Mouse (Mus musculus) stomach, embryonic 15.5 days (tissue): Measurements from ENCODE around the gene Rdh5. TPM values are rescaled to one million over a fixed set of nuclear protein-coding genes. Genes with fewer than 3 reads are reported as not detected.

ENCODE experiments used
- ATAC-seq: fragments of 200-750 bp; cut with Nextera tagmentation; 2 replicates; pipeline ENCODE4 v1.8.0; 2017; ENCODE audit warnings: low read depth, moderate number of reproducible peaks, moderate TSS enrichment; ENCODE audit not compliant: insufficient read depth, low FRiP score
- H3K27ac ChIP-seq: fragments of 300-500 bp; sonication (generic); 2 replicates; pipeline ENCODE4 v1.5.1; 2015; ENCODE audit warnings: mild to moderate bottlenecking, inconsistent platforms
- H3K27me3 ChIP-seq: fragments of 300-500 bp; sonication (generic); replicated peaks from 2 replicates; pipeline ENCODE4 v1.6.1; 2015; ENCODE audit warnings: inconsistent platforms
- H3K36me3 ChIP-seq: fragments of 300-500 bp; sonication (generic); 2 replicates; pipeline ENCODE4 v1.6.1; 2015; ENCODE audit warnings: inconsistent platforms
- H3K4me1 ChIP-seq: fragments of 300-500 bp; sonication (generic); 2 replicates; pipeline ENCODE4 v1.6.1; 2015; ENCODE audit warnings: inconsistent platforms
- H3K4me2 ChIP-seq: fragments of 300-500 bp; sonication (generic); 2 replicates; pipeline ENCODE4 v1.6.1; 2015; ENCODE audit warnings: mild to moderate bottlenecking, inconsistent platforms
- H3K4me3 ChIP-seq: fragments of 300-500 bp; sonication (generic); replicated peaks from 2 replicates; pipeline ENCODE4 v1.5.1; 2015; ENCODE audit warnings: inconsistent platforms
- H3K9ac ChIP-seq: fragments of 300-500 bp; sonication (generic); 2 replicates; pipeline ENCODE4 v1.6.1; 2015; ENCODE audit warnings: inconsistent platforms
- H3K9me3 ChIP-seq: fragments of 300-500 bp; sonication (generic); 2 replicates; pipeline ENCODE4 v1.6.1; 2016; ENCODE audit warnings: inconsistent platforms
- WGBS: fragments of 180-500 bp; shearing (Covaris S2); methylation state at CpG from one replicate; pipeline ENCODE4 v1.1.7; 2015; 5-methylcytosine and 5-hydroxymethylcytosine counted together
- polyA plus RNA-seq: library from polyadenylated mRNA; unstranded; fragments of >200 nt; fragmentation: Nextera tagmentation; extraction: Ambion mirVana; gene quantifications from 2 replicates; pipeline ENCODE4 v1.2.1, GENCODE M21; 2015

The Rdh5 gene
- polyA plus RNA-seq, 1 experiment from 2014 or later = 15.0 TPM

DNA sequence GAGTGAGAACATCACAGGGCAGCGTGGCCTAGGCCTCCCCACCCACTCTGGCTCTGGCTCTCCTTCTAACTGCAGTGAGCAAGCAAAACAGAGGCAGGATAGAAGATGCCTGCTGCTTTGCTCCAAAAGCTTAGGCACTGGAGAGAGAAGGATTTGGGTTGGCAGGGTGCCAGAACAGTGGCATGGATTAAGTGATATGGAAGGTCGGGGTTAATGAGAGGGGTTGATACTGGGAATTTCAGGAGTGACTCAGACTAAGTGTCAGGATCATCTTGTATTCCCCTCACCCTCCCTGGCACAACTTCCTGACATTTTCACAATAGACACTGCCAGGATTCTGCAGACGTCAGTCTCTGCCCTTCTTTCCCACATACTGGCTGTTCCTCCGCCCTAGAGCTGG, 5.7 kb upstream of the Rdh5 start:
- 44% methylated on average over 4 of the region's 4 CpGs for WGBS
- Histone ChIP-seq H3K27me3 (peaks cover 23% of the 10 kb centered on the region), H3K36me3 (no peaks in the 10 kb centered on the region), H3K27ac (no peak overlapping the region), H3K4me2 (no peak overlapping the region), H3K4me1 (peaks cover 10% of the 10 kb centered on the region; the same call in 1 of the 2 replicates), H3K9ac (no peak overlapping the region), H3K9me3 (no peaks in the 10 kb centered on the region), H3K4me3 (no peak overlapping the region)
- ATAC-seq = no peak

DNA sequence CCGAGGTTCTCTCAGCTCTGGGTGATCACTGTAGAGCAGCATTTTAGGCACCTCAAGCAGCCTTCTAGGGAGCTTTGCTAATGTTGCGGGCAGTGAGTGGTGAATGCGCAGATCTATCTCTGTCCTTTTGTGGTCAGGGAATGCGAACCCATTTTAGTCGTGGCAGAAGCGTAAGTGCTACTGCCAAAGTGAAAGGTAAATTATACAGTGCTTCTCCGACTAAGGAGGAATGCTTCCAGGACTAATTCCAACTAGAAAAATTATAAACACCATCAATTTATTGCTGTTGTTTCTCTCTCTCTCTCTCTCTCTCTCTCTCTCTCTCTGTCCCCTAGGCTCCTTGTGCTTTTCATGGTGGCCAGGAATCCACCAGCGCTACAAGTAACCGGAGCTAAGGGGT, 1.2 kb upstream of the Rdh5 start, which contains the start of gene Bloc1s1:
Gene Bloc1s1 (minus strand): TSS at position 101 of the 400 bp plus-strand sequence.
- H3K9me3 ChIP-seq = no peaks in the 10 kb centered on the region
- peak within 1 kb of the TSS; percentile 93 for H3K4me3 ChIP-seq
- peak within 1 kb of the TSS; percentile 89 for H3K4me2 ChIP-seq
- no peak for ATAC-seq
- peak within 1 kb of the TSS; percentile 82 for H3K9ac ChIP-seq
- WGBS = 51% methylated on average over 9 of the region's 9 CpGs
- H3K36me3 ChIP-seq = no peaks in the 10 kb centered on the region
- peak within 1 kb of the TSS; percentile 98 for H3K27ac ChIP-seq
- H3K4me1 ChIP-seq = peaks cover 47% of the 10 kb centered on the region
- no peaks in the 10 kb centered on the region for H3K27me3 ChIP-seq

DNA sequence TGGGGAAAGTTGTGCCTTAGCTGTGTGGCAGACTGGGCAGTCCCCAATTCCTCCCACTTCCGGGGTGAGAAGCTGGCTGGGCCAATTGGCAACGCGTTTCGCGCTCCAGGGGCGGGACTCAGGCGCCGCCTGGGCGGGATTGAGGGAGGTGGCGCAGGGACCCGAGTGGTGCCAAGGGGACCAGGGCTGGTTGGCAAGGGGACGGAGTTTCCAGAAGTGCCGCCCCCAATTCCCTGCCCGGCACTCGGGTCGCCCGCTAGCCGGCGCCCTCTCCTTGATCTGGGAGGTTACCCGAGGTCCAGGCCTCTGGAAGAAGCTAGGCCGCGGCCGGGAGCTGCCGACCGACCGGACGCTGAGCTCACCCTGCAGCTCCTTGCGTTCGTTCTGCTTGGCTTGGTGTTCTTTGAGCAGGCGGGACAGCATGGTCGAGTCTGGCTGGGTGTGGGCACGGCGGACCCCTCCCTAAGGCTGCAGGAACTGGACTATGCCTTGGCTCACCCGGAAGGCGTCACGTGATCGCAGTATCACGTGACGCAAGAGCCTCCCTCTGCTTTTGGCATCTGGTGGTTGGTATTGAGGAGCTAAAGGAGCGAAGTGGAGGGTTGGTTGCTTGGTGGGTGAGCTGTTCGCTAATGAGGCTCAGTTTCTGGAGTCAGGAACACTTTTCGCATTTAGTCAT, 464 bp upstream of the Rdh5 start:
- peak; percentile 96 for ATAC-seq
- H3K4me2 ChIP-seq = peak overlapping the region; percentile 89
- H3K27me3 ChIP-seq = no peaks in the 10 kb centered on the region
- peak overlapping the region; percentile 93 for H3K4me3 ChIP-seq
- under 1% methylated on average over 42 of the region's 42 CpGs for WGBS
- H3K4me1 ChIP-seq = peaks cover 53% of the 10 kb centered on the region
- H3K27ac ChIP-seq = peak overlapping the region; percentile 98
- H3K36me3 ChIP-seq = no peaks in the 10 kb centered on the region
- H3K9me3 ChIP-seq = no peaks in the 10 kb centered on the region
- peak overlapping the region; percentile 82 for H3K9ac ChIP-seq

DNA sequence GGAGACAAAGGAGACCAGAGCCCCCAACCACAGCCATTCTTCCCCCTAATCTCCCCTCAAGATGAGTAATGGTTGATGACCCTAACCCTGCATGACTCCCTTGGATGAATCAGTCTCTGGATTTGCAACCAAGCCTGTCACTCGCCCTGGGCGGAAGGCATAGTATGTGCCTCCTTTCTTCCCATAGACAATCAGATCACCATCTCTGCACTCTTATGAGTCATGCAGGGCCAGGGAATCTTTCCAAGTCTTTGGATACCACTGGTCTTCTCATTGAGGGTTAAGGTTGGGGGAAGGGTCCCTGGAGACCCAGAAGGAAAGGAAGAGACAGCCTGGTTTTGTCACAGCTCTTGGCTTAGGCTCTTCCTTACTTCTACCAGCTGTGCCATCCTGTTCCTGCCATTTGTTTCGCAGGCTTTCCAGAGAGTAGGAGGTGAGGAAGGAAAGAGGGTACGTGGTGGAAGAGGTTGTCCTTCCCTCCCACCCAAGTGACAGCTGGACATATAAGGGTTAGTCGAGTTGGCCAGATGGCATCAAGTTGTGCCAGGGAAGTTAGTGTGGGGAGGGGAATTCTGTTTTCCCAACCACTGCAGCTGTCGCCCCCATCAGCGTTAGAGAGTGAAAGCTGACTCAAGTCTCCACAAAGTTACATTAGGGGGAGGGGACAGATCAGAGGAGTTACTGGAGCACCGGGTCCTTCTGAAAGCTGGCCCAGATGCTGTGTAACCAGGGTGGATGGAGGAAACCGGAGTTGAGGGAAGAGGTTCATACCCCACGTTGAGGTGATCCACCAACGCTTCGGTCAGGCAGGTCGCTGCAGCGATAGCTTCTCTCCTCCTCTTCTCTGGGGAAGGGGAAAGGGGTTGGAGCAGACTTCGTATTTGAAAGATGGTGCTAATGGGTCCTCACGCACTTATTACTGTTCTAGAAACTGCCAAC, 536 bp downstream of the Rdh5 start:
- Histone ChIP-seq H3K27me3 (no peaks in the 10 kb centered on the region), H3K4me1 (peaks cover 55% of the 10 kb centered on the region), H3K27ac (peak overlapping the region; percentile 98), H3K36me3 (peaks cover 7% of the 10 kb centered on the region), H3K4me2 (peak overlapping the region; percentile 89), H3K9ac (no peak overlapping the region), H3K4me3 (peak overlapping the region; percentile 93), H3K9me3 (no peaks in the 10 kb centered on the region)
- ATAC-seq = no peak
- WGBS = 69% methylated on average over 16 of the region's 16 CpGs

DNA sequence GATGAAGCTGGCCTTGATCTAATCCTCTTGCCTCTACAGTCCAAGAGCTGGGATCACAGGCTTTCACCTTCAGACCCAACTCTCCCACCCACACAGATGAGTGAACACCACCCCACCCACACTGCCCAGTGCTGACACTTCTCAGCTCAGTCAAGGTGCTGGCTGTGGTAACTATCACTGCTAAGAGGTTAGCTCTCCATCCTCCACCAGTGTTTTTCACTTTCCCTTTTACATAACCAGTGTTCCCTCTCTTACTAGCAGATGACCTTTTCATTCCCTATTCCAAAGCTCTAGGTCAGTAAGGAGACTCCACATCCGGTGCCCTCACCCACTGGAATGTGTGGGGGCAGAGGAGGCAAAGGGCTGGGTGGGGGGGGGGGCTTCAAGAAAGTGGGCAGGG, 1.4 kb downstream of the Rdh5 start:
- Histone ChIP-seq H3K27ac (peak overlapping the region; percentile 52), H3K4me3 (no peak overlapping the region), H3K4me2 (no peak overlapping the region), H3K9me3 (no peaks in the 10 kb centered on the region), H3K4me1 (peaks cover 55% of the 10 kb centered on the region), H3K27me3 (no peaks in the 10 kb centered on the region), H3K9ac (no peak overlapping the region), H3K36me3 (peaks cover 9% of the 10 kb centered on the region)
- WGBS = 46% methylated on average over 1 of the region's 1 CpGs
- no peak for ATAC-seq

DNA sequence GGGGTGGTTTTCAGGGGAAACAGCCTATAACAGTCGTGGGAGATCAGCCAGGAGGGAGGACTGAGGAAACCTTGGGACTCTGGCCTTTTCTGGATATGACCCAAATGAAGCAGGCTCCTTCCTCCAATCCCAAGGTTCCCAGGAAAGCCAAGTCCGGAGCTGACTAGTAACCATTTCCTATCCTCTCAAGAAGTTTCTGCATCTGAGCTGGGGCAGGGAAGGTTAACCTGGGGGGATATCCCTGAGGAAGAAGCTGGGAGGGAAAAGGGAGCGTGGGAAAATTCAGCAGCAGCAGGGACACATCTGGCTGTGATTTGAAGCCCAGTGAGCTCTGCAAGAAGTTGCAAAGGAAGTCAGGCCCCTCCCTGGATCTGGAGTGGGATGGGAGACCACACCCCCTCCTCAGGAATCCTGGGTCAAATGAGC, 1.9 kb downstream of the Rdh5 start:
- no peak overlapping the region for H3K4me3 ChIP-seq
- H3K27me3 ChIP-seq = no peaks in the 10 kb centered on the region
- peaks cover 11% of the 10 kb centered on the region for H3K36me3 ChIP-seq
- H3K4me2 ChIP-seq = no peak overlapping the region
- no peak for ATAC-seq
- peaks cover 55% of the 10 kb centered on the region for H3K4me1 ChIP-seq
- H3K27ac ChIP-seq = peak overlapping the region; percentile 77
- no peak overlapping the region for H3K9ac ChIP-seq
- H3K9me3 ChIP-seq = no peaks in the 10 kb centered on the region
- WGBS = 40% methylated on average over 3 of the region's 3 CpGs

DNA sequence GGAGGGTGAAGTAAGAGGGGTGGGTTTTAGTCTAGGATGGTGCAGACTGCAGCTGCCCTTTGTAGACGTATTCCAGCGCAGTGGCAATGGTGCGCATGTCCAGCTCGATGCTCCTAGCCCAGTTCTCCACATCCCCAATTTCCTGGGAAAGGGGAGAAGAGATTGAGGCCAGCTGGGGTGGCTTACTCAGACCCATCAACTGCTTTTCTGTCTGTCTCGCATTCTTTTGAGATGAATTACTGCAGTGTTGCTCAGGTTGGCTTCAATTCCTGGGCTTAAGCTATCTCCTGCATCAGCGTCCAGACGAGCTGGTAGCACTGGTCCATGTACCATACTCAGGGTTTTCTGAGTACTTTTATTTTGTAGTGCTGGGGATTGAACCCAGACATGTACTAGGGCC, 2.7 kb downstream of the Rdh5 start:
- Histone ChIP-seq H3K9me3 (no peaks in the 10 kb centered on the region), H3K4me2 (no peak overlapping the region), H3K4me1 (peaks cover 55% of the 10 kb centered on the region), H3K4me3 (no peak overlapping the region), H3K9ac (no peak overlapping the region), H3K36me3 (peaks cover 17% of the 10 kb centered on the region), H3K27me3 (no peaks in the 10 kb centered on the region), H3K27ac (peak overlapping the region; percentile 77; the same call in 1 of the 2 replicates)
- ATAC-seq = no peak
- WGBS = 70% methylated on average over 7 of the region's 7 CpGs

DNA sequence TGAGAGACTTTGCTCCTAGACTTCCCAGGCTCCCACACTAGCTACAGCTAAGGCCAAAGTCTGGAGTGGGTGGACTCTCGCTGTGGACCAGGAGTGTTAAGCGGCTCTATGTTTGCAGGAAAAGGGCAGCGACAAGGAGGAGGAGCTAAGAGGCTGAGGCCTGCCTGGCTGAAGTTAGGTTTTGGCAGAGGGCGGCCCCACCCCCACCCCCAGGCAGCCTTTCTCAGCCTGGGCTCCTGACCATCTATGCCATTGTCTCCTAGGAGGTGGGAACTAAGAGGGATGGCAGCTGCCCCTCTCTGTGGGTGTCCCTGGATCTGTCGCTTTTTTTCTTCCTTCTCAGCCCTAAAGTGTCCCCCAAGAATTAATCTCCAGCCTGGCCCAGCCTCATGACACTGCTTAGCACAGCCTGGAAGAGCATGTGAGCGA, 3.5 kb downstream of the Rdh5 start:
- H3K4me3 ChIP-seq = no peak overlapping the region
- no peaks in the 10 kb centered on the region for H3K9me3 ChIP-seq
- H3K9ac ChIP-seq = no peak overlapping the region
- peak; percentile 24; the same call in 1 of the 2 replicates for ATAC-seq
- peaks cover 53% of the 10 kb centered on the region for H3K4me1 ChIP-seq
- peaks cover 24% of the 10 kb centered on the region for H3K36me3 ChIP-seq
- peak overlapping the region; percentile 77 for H3K27ac ChIP-seq
- no peaks in the 10 kb centered on the region for H3K27me3 ChIP-seq
- WGBS = 24% methylated on average over 6 of the region's 6 CpGs
- 0 out of 2 replicates have a peak overlapping the region, but pooled peaks have one; percentile 0 for H3K4me2 ChIP-seq

DNA sequence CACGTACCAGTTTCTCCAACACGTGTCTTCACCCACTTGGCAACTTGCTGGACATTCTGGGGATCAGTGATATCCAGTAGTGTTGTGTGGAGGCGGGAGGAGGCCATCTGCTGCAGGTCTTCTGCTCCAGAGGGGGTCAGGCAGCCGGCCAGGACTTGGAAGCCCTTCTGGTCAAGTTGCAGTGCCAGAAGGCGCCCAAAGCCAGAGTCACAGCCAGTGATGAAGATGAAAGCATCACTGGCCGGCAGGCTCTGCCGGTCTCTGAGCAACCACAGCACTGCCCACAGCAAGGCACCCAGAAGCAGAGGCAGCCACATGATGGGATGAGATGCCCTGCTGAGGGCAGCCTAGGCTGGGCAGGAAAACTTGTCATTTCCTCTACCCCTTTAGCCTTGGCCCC, 4.4 kb downstream of the Rdh5 start:
- Histone ChIP-seq H3K4me2 (no peak overlapping the region), H3K27ac (no peak overlapping the region), H3K4me1 (peaks cover 49% of the 10 kb centered on the region), H3K36me3 (peaks cover 33% of the 10 kb centered on the region), H3K9ac (no peak overlapping the region), H3K27me3 (no peaks in the 10 kb centered on the region), H3K9me3 (no peaks in the 10 kb centered on the region), H3K4me3 (no peak overlapping the region)
- no peak for ATAC-seq
- WGBS = 75% methylated on average over 7 of the region's 7 CpGs

DNA sequence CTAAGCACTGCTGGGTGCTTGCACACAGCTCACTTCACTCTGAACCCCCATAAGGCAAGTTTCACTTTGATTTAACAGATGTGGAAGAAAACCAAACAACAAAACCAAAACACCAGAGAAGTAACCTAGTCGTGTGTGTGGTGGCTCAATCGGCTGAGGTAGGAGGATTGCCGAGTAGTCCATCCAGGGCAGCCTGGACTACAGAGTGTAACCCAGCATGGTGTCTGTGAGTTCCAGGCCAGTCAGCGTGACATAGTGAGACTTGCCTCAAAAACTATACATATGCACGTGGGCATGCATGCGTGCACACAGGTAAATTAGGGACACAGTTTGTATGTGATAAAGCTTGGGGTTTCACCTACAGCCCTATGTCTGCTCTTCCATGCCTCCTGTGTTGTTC, 5.3 kb downstream of the Rdh5 start:
- no peaks in the 10 kb centered on the region for H3K27me3 ChIP-seq
- H3K9ac ChIP-seq = no peak overlapping the region
- WGBS = 88% methylated on average over 6 of the region's 6 CpGs
- no peaks in the 10 kb centered on the region for H3K9me3 ChIP-seq
- no peak overlapping the region for H3K4me3 ChIP-seq
- no peak overlapping the region for H3K27ac ChIP-seq
- ATAC-seq = no peak
- H3K4me2 ChIP-seq = no peak overlapping the region
- peaks cover 44% of the 10 kb centered on the region for H3K4me1 ChIP-seq
- H3K36me3 ChIP-seq = peaks cover 33% of the 10 kb centered on the region

DNA sequence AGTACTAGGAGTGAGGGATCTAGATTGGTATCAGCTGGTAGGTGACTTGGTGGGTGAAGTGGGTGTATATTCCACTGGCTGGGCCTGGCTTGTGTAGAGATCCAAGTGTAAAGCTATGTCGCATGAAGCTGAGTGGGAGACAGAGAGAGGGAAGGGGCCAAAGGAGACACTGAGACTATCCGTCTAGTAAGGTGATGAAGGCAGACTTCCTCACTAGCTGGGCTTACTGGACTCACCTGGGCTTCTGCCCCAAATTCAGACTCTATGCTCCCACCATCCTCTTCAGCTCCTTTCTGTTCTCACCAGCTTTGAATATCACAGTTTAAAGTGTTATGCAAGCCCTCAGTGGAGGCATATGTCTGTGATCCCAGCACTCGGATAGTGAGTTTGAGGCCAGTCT, 6.0 kb downstream of the Rdh5 start:
- no peak overlapping the region for H3K9ac ChIP-seq
- ATAC-seq = no peak
- H3K4me3 ChIP-seq = no peak overlapping the region
- H3K4me2 ChIP-seq = no peak overlapping the region
- 83% methylated on average over 3 of the region's 3 CpGs for WGBS
- H3K4me1 ChIP-seq = peaks cover 37% of the 10 kb centered on the region
- no peak overlapping the region for H3K27ac ChIP-seq
- H3K27me3 ChIP-seq = no peaks in the 10 kb centered on the region
- no peaks in the 10 kb centered on the region for H3K9me3 ChIP-seq
- peaks cover 33% of the 10 kb centered on the region for H3K36me3 ChIP-seq

DNA sequence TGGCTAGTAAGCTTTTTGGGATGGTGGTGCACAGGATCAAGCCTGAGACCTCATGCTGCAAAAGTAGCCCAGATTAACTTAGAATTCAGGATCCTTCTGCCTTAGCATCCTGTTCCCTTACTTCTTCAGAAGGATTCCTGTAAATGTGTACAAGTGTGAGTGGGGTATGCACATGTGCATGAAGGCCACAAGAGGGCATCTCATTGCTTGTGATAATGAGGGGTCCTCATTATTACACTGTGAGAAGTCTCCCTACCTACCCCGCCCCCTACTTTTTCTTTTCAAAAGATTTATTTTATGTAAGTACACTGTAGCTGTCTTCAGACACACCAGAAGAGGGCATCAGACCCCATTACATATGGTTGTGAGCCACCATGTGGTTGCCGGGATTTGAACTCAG, 7.1 kb downstream of the Rdh5 start:
- Histone ChIP-seq H3K36me3 (peaks cover 33% of the 10 kb centered on the region), H3K27ac (no peak overlapping the region), H3K4me1 (peaks cover 33% of the 10 kb centered on the region), H3K4me3 (no peak overlapping the region), H3K9ac (no peak overlapping the region), H3K4me2 (no peak overlapping the region), H3K9me3 (no peaks in the 10 kb centered on the region), H3K27me3 (no peaks in the 10 kb centered on the region)
- no peak for ATAC-seq
- WGBS = 87% methylated on average over 2 of the region's 2 CpGs
